Mouse (Mus musculus) liver, embryonic 15.5 days (tissue): Measurements from ENCODE around the gene Ccn2. TPM values are rescaled to one million over a fixed set of nuclear protein-coding genes. Genes with fewer than 3 reads are reported as not detected.

ENCODE experiments used
- ATAC-seq: fragments of 200-750 bp; cut with Nextera tagmentation; 2 replicates; pipeline ENCODE4 v1.8.0; 2017; ENCODE audit warnings: moderate number of reproducible peaks, mild to moderate bottlenecking, moderate library complexity; ENCODE audit not compliant: insufficient read depth
- H3K27ac ChIP-seq: fragments of 300-500 bp; sonication (generic); replicated peaks from 2 replicates; pipeline ENCODE4 v1.5.1; 2015; ENCODE audit warnings: mild to moderate bottlenecking, inconsistent platforms
- H3K27me3 ChIP-seq: fragments of 300-500 bp; sonication (generic); 2 replicates; pipeline ENCODE4 v1.6.1; 2015; ENCODE audit warnings: mild to moderate bottlenecking, inconsistent platforms
- H3K36me3 ChIP-seq: fragments of 300-500 bp; sonication (generic); replicated peaks from 2 replicates; pipeline ENCODE4 v1.6.1; 2015; ENCODE audit warnings: moderate library complexity, mild to moderate bottlenecking, inconsistent platforms
- H3K4me1 ChIP-seq: fragments of 300-500 bp; sonication (generic); replicated peaks from 2 replicates; pipeline ENCODE4 v1.6.1; 2015; ENCODE audit warnings: inconsistent platforms
- H3K4me2 ChIP-seq: fragments of 300-500 bp; sonication (generic); 2 replicates; pipeline ENCODE4 v1.6.1; 2015; ENCODE audit warnings: moderate library complexity, mild to moderate bottlenecking, inconsistent platforms
- H3K4me3 ChIP-seq: fragments of 300-500 bp; sonication (generic); replicated peaks from 2 replicates; pipeline ENCODE4 v1.5.1; 2015; ENCODE audit warnings: mild to moderate bottlenecking, inconsistent platforms
- H3K9ac ChIP-seq: fragments of 300-500 bp; sonication (generic); 2 replicates; pipeline ENCODE4 v1.6.1; 2015; ENCODE audit warnings: moderate library complexity, mild to moderate bottlenecking, inconsistent platforms
- H3K9me3 ChIP-seq: fragments of 300-500 bp; sonication (generic); replicated peaks from 2 replicates; pipeline ENCODE4 v1.6.1; 2016; ENCODE audit warnings: inconsistent platforms
- WGBS: fragments of 180-500 bp; shearing (Covaris S2); methylation state at CpG from one replicate; pipeline ENCODE4 v1.1.7; 2015; ENCODE audit warnings: mixed read lengths; ENCODE audit not compliant: insufficient replicate concordance; 5-methylcytosine and 5-hydroxymethylcytosine counted together
- polyA plus RNA-seq: library from polyadenylated mRNA; unstranded; fragments of >200 nt; fragmentation: Nextera tagmentation; extraction: Ambion mirVana; gene quantifications from 2 replicates; pipeline ENCODE4 v1.2.1, GENCODE M21; 2015

Ccn2 gene
- polyA plus RNA-seq, 1 experiment from 2014 or later = 1.0 TPM

DNA sequence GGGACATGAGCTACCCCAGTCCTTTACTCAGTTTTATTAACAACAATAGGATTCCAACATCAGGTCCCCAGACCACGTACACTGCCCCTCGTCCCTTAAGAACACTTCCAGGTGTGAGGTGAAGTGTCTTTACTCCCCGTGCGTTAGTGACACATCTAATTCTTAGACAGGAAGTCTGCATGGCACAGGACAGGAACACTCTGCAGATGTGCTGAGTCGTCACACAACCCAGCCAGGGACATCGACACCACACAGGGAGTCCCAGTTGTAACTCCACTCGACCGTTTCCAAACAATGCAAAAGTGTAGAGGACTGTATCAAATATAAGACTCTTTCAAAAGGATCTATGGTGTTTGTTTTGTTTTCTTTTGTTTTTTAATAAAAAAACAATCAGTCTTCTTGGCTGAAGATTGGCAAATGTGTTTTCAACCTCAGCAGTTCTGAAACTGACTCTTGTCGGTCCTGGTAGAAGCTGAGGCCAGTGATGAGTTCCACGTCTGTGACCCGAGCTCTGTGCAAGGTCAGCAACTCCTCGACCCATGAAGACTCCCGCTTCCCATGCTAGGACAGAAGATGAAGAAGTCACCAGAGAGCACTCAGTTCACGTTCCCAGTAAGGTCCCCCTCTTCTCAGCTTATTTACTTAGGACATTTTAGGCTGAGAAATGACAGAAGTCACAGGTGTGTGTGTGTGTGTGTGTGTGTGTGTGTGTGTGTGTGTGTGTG, 46.3 kb downstream of the Ccn2 start:
- H3K9me3 ChIP-seq = no peaks in the 10 kb centered on the region
- no peaks in the 10 kb centered on the region for H3K36me3 ChIP-seq
- no peak overlapping the region for H3K9ac ChIP-seq
- H3K4me2 ChIP-seq = no peak overlapping the region
- no peak overlapping the region for H3K27ac ChIP-seq
- no peak overlapping the region for H3K4me3 ChIP-seq
- WGBS = 33% methylated on average over 14 of the region's 14 CpGs
- no peaks in the 10 kb centered on the region for H3K4me1 ChIP-seq
- ATAC-seq = no peak
- H3K27me3 ChIP-seq = no peaks in the 10 kb centered on the region

DNA sequence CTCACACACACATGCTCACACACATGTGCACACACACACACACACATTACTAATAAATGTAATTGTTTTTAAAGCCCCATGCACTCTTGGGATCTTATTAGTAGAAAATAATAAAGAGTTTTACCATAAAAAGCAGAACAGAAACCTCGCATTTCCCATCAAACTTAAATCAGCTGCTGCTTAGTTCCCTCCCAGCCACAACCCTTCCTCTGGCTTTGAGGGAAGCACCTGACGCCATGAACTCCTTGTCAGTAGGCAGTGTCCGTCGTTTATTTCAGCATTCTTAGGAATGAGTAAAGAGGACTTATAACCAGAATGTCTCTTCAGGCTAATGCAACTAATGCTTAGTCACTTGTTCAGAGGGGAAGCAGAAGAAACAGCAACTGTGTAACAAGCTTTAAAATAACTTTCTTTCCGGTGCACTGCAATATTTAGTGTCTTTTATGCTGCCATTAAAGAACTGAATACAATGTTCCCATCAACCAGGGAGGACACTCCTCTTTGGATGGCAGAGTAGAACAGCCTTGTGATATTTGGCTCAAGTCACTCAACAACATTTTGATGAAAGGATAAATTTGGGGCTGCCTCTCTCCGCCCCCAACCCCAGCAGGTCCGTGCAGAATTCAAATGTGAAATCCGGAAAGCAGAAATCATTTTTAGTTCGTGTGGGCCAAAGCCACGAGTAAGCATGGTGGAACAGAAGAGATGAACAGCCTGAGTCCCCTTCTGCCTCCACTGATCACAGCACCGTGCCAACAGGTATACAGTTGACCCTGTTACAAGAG, 47.7 kb downstream of the Ccn2 start:
- H3K9me3 ChIP-seq = no peaks in the 10 kb centered on the region
- H3K27me3 ChIP-seq = no peaks in the 10 kb centered on the region
- no peak for ATAC-seq
- H3K4me1 ChIP-seq = no peaks in the 10 kb centered on the region
- no peaks in the 10 kb centered on the region for H3K36me3 ChIP-seq
- H3K4me2 ChIP-seq = no peak overlapping the region
- no peak overlapping the region for H3K27ac ChIP-seq
- WGBS = 51% methylated on average over 11 of the region's 11 CpGs
- H3K9ac ChIP-seq = no peak overlapping the region
- no peak overlapping the region for H3K4me3 ChIP-seq

DNA sequence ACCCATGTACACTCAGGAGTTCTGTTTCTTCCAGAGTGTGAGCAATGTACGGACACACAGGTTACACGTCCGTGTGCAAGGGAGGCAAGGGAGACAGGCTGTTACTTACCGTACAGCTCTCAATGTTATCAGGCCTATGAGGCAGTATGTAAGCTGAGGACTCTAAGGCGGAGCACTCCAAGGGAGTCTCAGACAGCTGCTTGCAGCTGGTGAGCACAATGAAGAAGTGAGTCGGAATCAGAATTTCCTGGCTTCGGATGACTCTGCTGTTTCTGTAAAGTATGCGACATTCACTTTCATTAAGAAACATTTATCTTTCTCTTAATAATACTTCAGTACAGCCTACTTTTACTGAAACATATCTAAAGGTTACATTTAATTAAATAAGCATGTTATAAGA, 49.9 kb downstream of the Ccn2 start:
- no peaks in the 10 kb centered on the region for H3K36me3 ChIP-seq
- 76% methylated on average over 8 of the region's 8 CpGs for WGBS
- no peak overlapping the region for H3K27ac ChIP-seq
- H3K4me1 ChIP-seq = no peaks in the 10 kb centered on the region
- H3K4me3 ChIP-seq = no peak overlapping the region
- H3K9ac ChIP-seq = no peak overlapping the region
- no peak for ATAC-seq
- no peaks in the 10 kb centered on the region for H3K27me3 ChIP-seq
- no peaks in the 10 kb centered on the region for H3K9me3 ChIP-seq
- no peak overlapping the region for H3K4me2 ChIP-seq

Other genes with a start within 250 kb of the Ccn2 start
- 2.0 and 2.5 TPM in 2 replicates for gene Enpp1, start 116.7 kb downstream of the Ccn2 start, polyA plus RNA-seq
- 5.7 and 6.1 TPM in 2 replicates for gene Enpp3, start 247.4 kb downstream of the Ccn2 start, polyA plus RNA-seq